Mouse (Mus musculus): ENCODE results near the gene Alcam.

- TF ChIP-seq MAX (IDR thresholded peaks at IDR 0.05) = no peak
- no peak for TF ChIP-seq CTCF (IDR thresholded peaks at IDR 0.05; ENCODE audit: control insufficient read depth, insufficient read depth, insufficient read length)
- no peak for TF ChIP-seq MYOD1 (IDR thresholded peaks at IDR 0.05; ENCODE audit: control insufficient read depth, insufficient read length, low read depth)
- no peak for TF ChIP-seq FOSL1 (IDR thresholded peaks at IDR 0.05; ENCODE audit: insufficient read depth, low read length, poor library complexity, severe bottlenecking)
- no peak for TF ChIP-seq MYOG (IDR thresholded peaks at IDR 0.05; ENCODE audit: control insufficient read depth, extremely low read depth, insufficient read length)
- no peak for TF ChIP-seq USF1 (IDR thresholded peaks at IDR 0.05; ENCODE audit: low read depth)
- no peak for TF ChIP-seq CEBPB (IDR thresholded peaks at IDR 0.05; ENCODE audit: low read depth)
These were observed 111.0 kb downstream of the Alcam start for GRCm38 (mm10) chr16:52342694-52343466.

Data from C2C12 (cell line).